10 mouse cellular contexts compared by ENCODE assay signal in the genomic region with DNA sequence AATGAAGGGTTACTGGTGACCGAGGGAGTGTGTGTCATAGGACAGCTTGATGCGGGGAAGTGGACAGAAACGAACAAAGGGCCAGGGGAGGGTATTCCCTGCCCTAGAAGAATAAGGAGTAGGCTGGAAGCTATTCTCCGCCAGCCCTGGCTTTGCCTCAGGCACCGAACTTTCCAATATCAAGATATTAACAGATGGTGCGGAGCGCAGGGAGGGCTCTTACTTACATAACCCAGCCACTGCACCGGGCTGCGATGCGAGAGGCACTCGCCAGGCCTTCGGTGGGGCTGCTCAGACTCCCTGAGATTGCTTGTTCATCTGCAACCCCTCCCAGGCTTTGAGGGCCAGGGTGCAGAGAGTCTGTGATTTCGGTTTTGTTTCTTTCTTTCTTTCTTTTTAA. TPM values are rescaled to one million over a fixed set of nuclear protein-coding genes. Genes with fewer than 3 reads are reported as not detected.
DNase-seq lines count a peak whose midpoint lies in the region; ATAC-seq lines count a peak whose summit lies in the region.
"Had no signal": no experiment of that assay in that cellular context is flagged by ENCODE, and none has a peak within 500 bp of the region (broad histone marks: within the 10 kb centered on the region; RNA-seq: fewer than 3 reads in every experiment).

No protein-coding gene starts in this region.

- no peak for ATAC-seq in heart, embryonic 12.5 days (ENCODE audit: insufficient number of reproducible peaks, low FRiP score)
- ATAC-seq in liver, embryonic 11.5 days (replicated peaks; ENCODE audit: low FRiP score): 0 out of 2 replicates have a peak, but pooled peaks have one; percentile 9
- no peak for ATAC-seq in stomach, embryonic 15.5 days (ENCODE audit: insufficient read depth, low FRiP score, low read depth)

- DNase-seq in kidney, postnatal 14 days: peak; percentile 10
- no peak for DNase-seq in kidney, adult 11 months
- DNase-seq in cerebellum, adult 18-20 months: peak; percentile 84 to 85
- DNase-seq in liver, embryonic 11.5 days (ENCODE audit: low spot score): peak; percentile 55
- DNase-seq in gastrocnemius, postnatal 10 days: no peak
- DNase-seq in lung, postnatal 4 days: no peak

- no peaks in the 10 kb centered on the region for H3K36me3 ChIP-seq in heart, embryonic 12.5 days
- H3K36me3 ChIP-seq in liver, embryonic 11.5 days (ENCODE audit: control insufficient read depth, insufficient read depth, low read length): no peaks in the 10 kb centered on the region
- H3K36me3 ChIP-seq in stomach, embryonic 15.5 days: no peaks in the 10 kb centered on the region

- H3K4me2 ChIP-seq in heart, embryonic 12.5 days: peak overlapping the region; percentile 81
- H3K4me2 ChIP-seq in liver, embryonic 11.5 days: peak overlapping the region; percentile 68
- H3K4me2 ChIP-seq in stomach, embryonic 15.5 days: peak overlapping the region; percentile 56

- peak overlapping the region; percentile 60; the same call in 1 of the 2 replicates for H3K9ac ChIP-seq in heart, embryonic 12.5 days
- peak overlapping the region; percentile 46; the same call in 1 of the 2 replicates for H3K9ac ChIP-seq in liver, embryonic 11.5 days (ENCODE audit: low read depth, low read length)
- H3K9ac ChIP-seq in stomach, embryonic 15.5 days: no peak overlapping the region

- 0 out of 2 replicates have a peak, but pooled peaks cover 3% of the 10 kb centered on the region for H3K9me3 ChIP-seq in heart, embryonic 12.5 days (replicated peaks)
- no peaks in the 10 kb centered on the region for H3K9me3 ChIP-seq in liver, embryonic 11.5 days (ENCODE audit: control insufficient read depth, low read length)
- no peaks in the 10 kb centered on the region for H3K9me3 ChIP-seq in stomach, embryonic 15.5 days

- H3K27ac ChIP-seq in heart, embryonic 12.5 days (ENCODE audit: poor library complexity, severe bottlenecking): 0 out of 2 replicates have a peak overlapping the region, but pooled peaks have one; percentile 45
- H3K27ac ChIP-seq in liver, embryonic 11.5 days (ENCODE audit: low read depth, low read length): peak overlapping the region; percentile 84
- H3K27ac ChIP-seq in stomach, embryonic 15.5 days: no peak overlapping the region

- peaks cover 37% of the 10 kb centered on the region for H3K4me1 ChIP-seq in heart, embryonic 12.5 days (replicated peaks)
- H3K4me1 ChIP-seq in liver, embryonic 11.5 days (replicated peaks; ENCODE audit: control insufficient read depth, insufficient read depth, low read length): peaks cover 23% of the 10 kb centered on the region
- H3K4me1 ChIP-seq in stomach, embryonic 15.5 days: peaks cover 21% of the 10 kb centered on the region

- H3K27me3 ChIP-seq in heart, embryonic 12.5 days (replicated peaks): peaks cover 4% of the 10 kb centered on the region
- peaks cover 77% of the 10 kb centered on the region for H3K27me3 ChIP-seq in liver, embryonic 11.5 days (replicated peaks; ENCODE audit: control insufficient read depth, insufficient read depth, low read length)
- H3K27me3 ChIP-seq in stomach, embryonic 15.5 days (replicated peaks): peaks cover 51% of the 10 kb centered on the region

- 2% methylated on average over 13 of the region's 13 CpGs for WGBS in heart, embryonic 12.5 days
- 2% methylated on average over 13 of the region's 13 CpGs for WGBS in liver, embryonic 11.5 days
- WGBS in stomach, embryonic 15.5 days: 5% methylated on average over 13 of the region's 13 CpGs

- H3K4me3 ChIP-seq in heart, embryonic 12.5 days: peak overlapping the region; percentile 50
- peak overlapping the region; percentile 37 for H3K4me3 ChIP-seq in liver, embryonic 11.5 days (ENCODE audit: low read depth, low read length)
- H3K4me3 ChIP-seq in stomach, embryonic 15.5 days (replicated peaks): peak overlapping the region; percentile 30; the same call in 1 of the 2 replicates
- H3K4me3 ChIP-seq: myocyte had no signal

RNA-seq across cellular contexts. Expression of a gene that starts 3.7 kb away (rescaled TPM):
- polyA plus RNA-seq in heart, embryonic 12.5 days (2016; fragmentation: Nextera tagmentation; extraction: Ambion mirVana): 26.5 and 29.6 TPM in 2 replicates
- polyA plus RNA-seq in liver, embryonic 11.5 days (2014; fragmentation: Nextera tagmentation; extraction: Ambion mirVana): 12.1 and 13.9 TPM in 2 replicates
- 3.0 and 3.9 TPM in 2 replicates for polyA plus RNA-seq in stomach, embryonic 15.5 days (2015; fragmentation: Nextera tagmentation; extraction: Ambion mirVana)
- 10 to 100 TPM in 1 of 2 experiments, 1 to 10 TPM in 1; 7.3 to 10.1 TPM for total RNA-seq in gastrocnemius, postnatal 10 days (2021)
- total RNA-seq: MEL had no signal

Comparison
In these comparisons a context has a peak if more than half of its experiments do, and no peak if none do; other contexts are left out.
1. DNase-seq: peak in kidney, postnatal 14 days (single experiment), cerebellum, adult 18-20 months (2 of 2) and liver, embryonic 11.5 days (single experiment); none in kidney, adult 11 months (single experiment), gastrocnemius, postnatal 10 days (single experiment) and lung, postnatal 4 days (0 of 2).
2. Peak in every context shown above with its lines, with median percentiles within 50 percentile points of each other: H3K4me2 ChIP-seq and H3K4me3 ChIP-seq.